Mouse (Mus musculus): ENCODE measurements at regions not wholly inside any gene's neighbourhood (a gene's known extent, or its start where the extent isn't known, plus 50 kb on each side); places are given as distances from the start of the nearest gene placed in this dataset.

DNA sequence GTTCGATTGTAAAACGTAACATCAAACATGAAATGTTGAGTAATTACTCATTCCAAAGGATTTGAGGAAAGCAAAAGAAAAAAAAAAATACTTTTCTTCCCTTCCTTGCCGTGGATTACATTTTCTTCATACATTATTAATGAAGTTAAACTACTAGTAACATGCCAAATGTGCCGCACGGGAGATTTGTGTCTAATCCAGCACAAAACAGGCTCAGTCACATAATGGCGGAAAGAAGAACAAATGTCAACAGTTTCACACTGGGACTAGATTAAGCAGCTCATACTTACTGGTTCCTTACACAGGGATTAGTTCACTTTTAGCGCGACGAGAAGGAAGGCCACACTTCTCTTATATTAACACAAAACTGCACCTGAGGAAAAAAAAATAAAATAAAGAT lies 94.9 kb upstream of the Pitx2 start:
- no peak overlapping the region for H3K9ac ChIP-seq (ENCODE audit: low read depth, low read length)
- no peaks in the 10 kb centered on the region for H3K27me3 ChIP-seq (replicated peaks; ENCODE audit: control insufficient read depth, insufficient read depth, low read length)
- no peak overlapping the region for H3K27ac ChIP-seq (ENCODE audit: low read depth, low read length)
- ATAC-seq, result no peak
- no peaks in the 10 kb centered on the region for H3K36me3 ChIP-seq (ENCODE audit: control insufficient read depth, insufficient read depth)
- no peaks in the 10 kb centered on the region for H3K9me3 ChIP-seq (ENCODE audit: control insufficient read depth)
- H3K4me3 ChIP-seq (ENCODE audit: low read depth, low read length), result no peak overlapping the region
- WGBS, result 78% methylated on average over 9 of the region's 9 CpGs
- TF ChIP-seq CTCF (IDR thresholded peaks at IDR 0.05; ENCODE audit: low read depth), result no peak
- no peak overlapping the region for H3K4me2 ChIP-seq (replicated peaks; ENCODE audit: low read depth)
- no peaks in the 10 kb centered on the region for H3K4me1 ChIP-seq (replicated peaks; ENCODE audit: control insufficient read depth, insufficient read depth, low read length)

DNA sequence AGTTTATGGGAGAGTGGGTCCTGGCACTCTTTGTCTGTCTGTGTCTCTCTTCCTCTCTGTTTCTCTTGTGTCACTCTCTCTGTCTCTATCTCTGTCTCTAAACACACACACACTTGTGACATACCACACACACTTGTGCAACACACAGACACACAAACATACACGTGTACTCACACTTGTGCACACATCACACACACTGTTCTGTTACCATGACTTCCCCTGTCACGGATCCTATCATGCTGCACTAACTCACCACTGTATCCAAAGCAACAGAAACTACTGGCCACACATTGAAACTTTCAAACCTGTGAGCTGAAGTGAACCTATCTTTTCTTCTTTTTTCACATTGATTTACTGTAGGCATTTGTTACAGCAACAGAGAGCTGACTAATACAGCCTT lies 93.5 kb upstream of the Pitx2 start:
- no peak for ATAC-seq
- no peak overlapping the region for H3K27ac ChIP-seq (ENCODE audit: low read depth, low read length)
- H3K4me3 ChIP-seq (ENCODE audit: low read depth, low read length), result no peak overlapping the region
- H3K4me1 ChIP-seq (replicated peaks; ENCODE audit: control insufficient read depth, insufficient read depth, low read length), result no peaks in the 10 kb centered on the region
- H3K36me3 ChIP-seq (ENCODE audit: control insufficient read depth, insufficient read depth), result no peaks in the 10 kb centered on the region
- H3K27me3 ChIP-seq (replicated peaks; ENCODE audit: control insufficient read depth, insufficient read depth, low read length), result no peaks in the 10 kb centered on the region
- TF ChIP-seq CTCF (IDR thresholded peaks at IDR 0.05; ENCODE audit: low read depth), result no peak
- no peak overlapping the region for H3K9ac ChIP-seq (ENCODE audit: low read depth, low read length)
- H3K9me3 ChIP-seq (ENCODE audit: control insufficient read depth), result no peaks in the 10 kb centered on the region
- no peak overlapping the region for H3K4me2 ChIP-seq (replicated peaks; ENCODE audit: low read depth)
- 79% methylated on average over 2 of the region's 2 CpGs for WGBS

DNA sequence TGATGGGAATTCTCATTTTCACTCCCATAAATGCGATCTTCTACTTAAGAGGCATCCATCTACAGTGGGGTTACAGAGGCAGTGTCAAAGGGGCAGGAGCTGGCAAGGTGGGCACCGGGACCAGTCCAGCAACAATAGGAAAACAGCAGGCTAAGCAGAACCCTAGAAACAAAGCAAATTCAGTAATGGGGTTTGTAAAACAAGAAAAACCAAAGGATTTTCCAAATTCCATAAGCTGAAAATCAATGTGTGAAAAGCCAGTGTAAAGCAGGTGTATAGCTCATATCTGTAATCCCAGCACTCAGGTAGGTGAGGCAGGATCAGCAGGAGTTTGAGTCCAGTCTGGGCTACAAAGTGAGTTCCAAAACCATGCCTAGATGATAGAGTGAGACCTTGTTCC lies 69.2 kb upstream of the Pitx2 start:
- Histone ChIP-seq H3K36me3 (ENCODE audit: control insufficient read depth, insufficient read depth) (no peaks in the 10 kb centered on the region), H3K4me2 (replicated peaks; ENCODE audit: low read depth) (no peak overlapping the region), H3K9me3 (ENCODE audit: control insufficient read depth) (no peaks in the 10 kb centered on the region), H3K27ac (ENCODE audit: low read depth, low read length) (no peak overlapping the region), H3K4me3 (ENCODE audit: low read depth, low read length) (no peak overlapping the region), H3K27me3 (replicated peaks; ENCODE audit: control insufficient read depth, insufficient read depth, low read length) (no peaks in the 10 kb centered on the region), H3K4me1 (replicated peaks; ENCODE audit: control insufficient read depth, insufficient read depth, low read length) (no peaks in the 10 kb centered on the region), H3K9ac (ENCODE audit: low read depth, low read length) (no peak overlapping the region)
- TF ChIP-seq CTCF (IDR thresholded peaks at IDR 0.05; ENCODE audit: low read depth), result no peak
- WGBS, result 93% methylated on average over 2 of the region's 2 CpGs
- ATAC-seq, result no peak

DNA sequence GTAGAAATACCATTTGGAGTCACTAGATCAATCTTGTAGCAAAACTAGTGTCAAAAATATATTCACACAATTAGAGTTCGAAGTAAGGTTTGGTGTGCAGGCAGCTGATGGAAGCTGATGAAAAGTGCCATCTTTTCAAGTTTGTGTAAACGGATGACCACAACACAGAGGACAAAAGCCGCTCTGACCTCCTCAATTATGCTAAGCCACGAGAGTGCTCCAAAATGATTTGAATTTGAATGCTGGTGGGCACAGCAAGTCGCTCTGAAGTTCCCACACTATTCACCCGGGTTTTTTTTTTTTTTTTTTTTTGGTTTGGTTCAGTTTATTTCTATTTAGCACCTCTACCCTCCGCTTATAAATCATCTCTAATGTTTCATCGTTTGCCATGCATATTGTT lies 68.5 kb upstream of the Pitx2 start:
- H3K4me1 ChIP-seq (replicated peaks; ENCODE audit: control insufficient read depth, insufficient read depth, low read length), result no peaks in the 10 kb centered on the region
- no peak for ATAC-seq
- no peaks in the 10 kb centered on the region for H3K27me3 ChIP-seq (replicated peaks; ENCODE audit: control insufficient read depth, insufficient read depth, low read length)
- H3K4me3 ChIP-seq (ENCODE audit: low read depth, low read length), result no peak overlapping the region
- no peaks in the 10 kb centered on the region for H3K9me3 ChIP-seq (ENCODE audit: control insufficient read depth)
- no peak overlapping the region for H3K27ac ChIP-seq (ENCODE audit: low read depth, low read length)
- TF ChIP-seq CTCF (IDR thresholded peaks at IDR 0.05; ENCODE audit: low read depth), result no peak
- H3K36me3 ChIP-seq (ENCODE audit: control insufficient read depth, insufficient read depth), result no peaks in the 10 kb centered on the region
- H3K4me2 ChIP-seq (replicated peaks; ENCODE audit: low read depth), result no peak overlapping the region
- H3K9ac ChIP-seq (ENCODE audit: low read depth, low read length), result no peak overlapping the region
- WGBS, result 81% methylated on average over 8 of the region's 8 CpGs

DNA sequence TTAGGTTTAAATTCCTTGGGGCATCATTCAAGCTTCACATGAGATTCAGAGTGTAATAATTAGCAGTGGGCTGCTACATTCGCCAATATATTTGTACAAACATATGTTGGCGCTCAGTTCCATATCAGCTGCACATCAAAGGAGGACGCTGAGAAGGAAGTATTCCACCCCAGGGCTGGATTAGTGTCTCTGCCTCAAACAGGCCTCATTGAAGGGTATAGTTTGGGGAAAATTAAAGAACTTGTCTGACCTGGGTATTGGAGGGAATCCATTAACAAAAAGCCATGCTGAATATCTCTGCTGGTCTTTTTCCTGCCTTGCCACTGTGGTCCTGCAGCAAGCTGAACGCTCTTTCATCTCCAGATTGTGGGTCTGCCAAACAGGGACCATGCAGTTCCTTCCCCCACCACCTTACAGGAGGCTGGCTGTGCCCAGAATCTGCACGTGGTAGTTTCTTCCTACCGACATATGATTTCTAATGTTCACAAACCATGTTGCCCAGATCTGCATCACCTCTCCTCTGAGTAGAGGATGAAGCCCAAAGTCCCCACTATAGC lies 67.7 kb upstream of the Pitx2 start:
- WGBS, result 62% methylated on average over 6 of the region's 6 CpGs
- Histone ChIP-seq H3K4me1 (replicated peaks; ENCODE audit: control insufficient read depth, insufficient read depth, low read length) (no peaks in the 10 kb centered on the region), H3K9me3 (ENCODE audit: control insufficient read depth) (no peaks in the 10 kb centered on the region), H3K4me2 (replicated peaks; ENCODE audit: low read depth) (no peak overlapping the region), H3K27me3 (replicated peaks; ENCODE audit: control insufficient read depth, insufficient read depth, low read length) (no peaks in the 10 kb centered on the region), H3K4me3 (ENCODE audit: low read depth, low read length) (no peak overlapping the region), H3K36me3 (ENCODE audit: control insufficient read depth, insufficient read depth) (no peaks in the 10 kb centered on the region), H3K27ac (ENCODE audit: low read depth, low read length) (no peak overlapping the region), H3K9ac (ENCODE audit: low read depth, low read length) (no peak overlapping the region)
- no peak for ATAC-seq
- TF ChIP-seq CTCF (IDR thresholded peaks at IDR 0.05; ENCODE audit: low read depth), result no peak

Measured in intestine, postnatal 0 days (tissue).